Mouse (Mus musculus) lung, postnatal 36 days (tissue): ENCODE measurements at regions not wholly inside any gene's neighbourhood (a gene's known extent, or its start where the extent isn't known, plus 50 kb on each side); places are given as distances from the start of the nearest gene placed in this dataset.

Experiments used
- DNase-seq: peaks from one replicate; pipeline ENCODE4 v3.0.0; 2022; ENCODE audit warnings: mixed read lengths

GRCm38 (mm10) chr13:37531512-37532183 lies 186.6 kb downstream of the Ly86 start:
- no peak for DNase-seq

- DNase-seq: no peak
Observed at GRCm38 (mm10) chr13:37532596-37533170, 187.7 kb downstream of the Ly86 start.

- no peak for DNase-seq
Observed at GRCm38 (mm10) chr13:37533851-37534250, 188.8 kb downstream of the Ly86 start.

- no peak for DNase-seq
Observed at GRCm38 (mm10) chr13:37537330-37537729, 192.3 kb downstream of the Ly86 start.

- peak; percentile 64 for DNase-seq
Observed at GRCm38 (mm10) chr13:37537793-37538192, 192.8 kb downstream of the Ly86 start.

- no peak for DNase-seq
Observed at GRCm38 (mm10) chr13:37540980-37541531, 196.0 kb downstream of the Ly86 start.

- peak; percentile 89 for DNase-seq
Observed at GRCm38 (mm10) chr13:37541674-37542073, 196.7 kb downstream of the Ly86 start.

GRCm38 (mm10) chr13:37542744-37543196 lies 197.8 kb downstream of the Ly86 start:
- peak; percentile 68 for DNase-seq

GRCm38 (mm10) chr13:37543788-37544187 lies 198.8 kb downstream of the Ly86 start:
- no peak for DNase-seq

- no peak for DNase-seq
Observed at GRCm38 (mm10) chr13:37544696-37545095, 199.7 kb downstream of the Ly86 start.

- DNase-seq: no peak
Observed at GRCm38 (mm10) chr13:37546556-37546955, 201.5 kb downstream of the Ly86 start.

GRCm38 (mm10) chr13:37550584-37550983 lies 205.6 kb downstream of the Ly86 start:
- DNase-seq: no peak

GRCm38 (mm10) chr13:37553392-37553791 lies 208.4 kb downstream of the Ly86 start:
- no peak for DNase-seq

GRCm38 (mm10) chr13:37557183-37557582 lies 212.2 kb downstream of the Ly86 start:
- no peak for DNase-seq

- DNase-seq: no peak
Observed at GRCm38 (mm10) chr13:37557766-37558165, 212.8 kb downstream of the Ly86 start.

- no peak for DNase-seq
Observed at GRCm38 (mm10) chr13:37559056-37559455, 214.0 kb downstream of the Ly86 start.

- DNase-seq: no peak
Observed at GRCm38 (mm10) chr13:37559706-37560313, 214.8 kb downstream of the Ly86 start.

- DNase-seq: no peak
Observed at GRCm38 (mm10) chr13:37560387-37560786, 215.4 kb downstream of the Ly86 start.

- DNase-seq: no peak
Observed at GRCm38 (mm10) chr13:37560800-37561199, 215.8 kb downstream of the Ly86 start.

GRCm38 (mm10) chr13:37561437-37561836 lies 216.4 kb downstream of the Ly86 start:
- no peak for DNase-seq

- no peak for DNase-seq
Observed at GRCm38 (mm10) chr13:37562141-37562540, 216.1 kb upstream of the Rreb1 start.

- DNase-seq: peak; percentile 94
Observed at GRCm38 (mm10) chr13:37562652-37563051, 215.5 kb upstream of the Rreb1 start.

GRCm38 (mm10) chr13:37569051-37569450 lies 209.1 kb upstream of the Rreb1 start:
- DNase-seq: no peak

- DNase-seq: no peak
Observed at GRCm38 (mm10) chr13:37569486-37569885, 208.7 kb upstream of the Rreb1 start.
